Mouse (Mus musculus) liver, embryonic 14.5 days (tissue): ENCODE results near the gene Abhd17c.

Source experiments
- CTCF ChIP-seq: IDR thresholded peaks from 2 replicates; pipeline ENCODE4 v1.5.1; 2016; ENCODE audit warnings: antibody characterized with exemption, low read depth, control low read depth
- EP300 ChIP-seq: IDR thresholded peaks from 2 replicates; pipeline ENCODE4 v1.6.1; 2016; ENCODE audit warnings: antibody characterized with exemption, low read depth

DNA sequence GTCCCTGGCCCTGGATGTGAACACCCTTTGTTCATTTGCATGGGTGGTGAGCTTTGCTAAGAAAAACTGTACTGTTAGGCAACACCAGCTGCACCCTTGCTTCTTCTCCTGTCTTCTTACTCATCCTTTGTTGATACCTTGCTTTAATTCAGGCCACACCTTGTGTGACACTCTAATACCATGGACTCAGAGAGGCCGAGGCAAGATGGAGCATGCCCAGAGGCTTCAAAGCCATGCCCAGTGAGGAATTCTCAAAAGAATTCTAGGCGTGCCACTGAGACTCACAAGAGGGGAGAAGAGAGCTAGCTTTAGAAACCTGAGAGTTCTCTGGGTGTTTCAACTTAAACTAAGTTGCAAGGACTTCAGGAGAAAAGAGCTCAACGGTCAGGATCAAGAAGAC is 33.0 kb upstream of the Abhd17c start:
- TF ChIP-seq CTCF = no peak
- no peak for TF ChIP-seq EP300
